Mouse (Mus musculus) MEL (cell line): Measurements from ENCODE around the gene Casc4. TPM values are rescaled to one million over a fixed set of nuclear protein-coding genes. Genes with fewer than 3 reads are reported as not detected.
A peak's percentile ranks its signal among the peaks of the same experiment; 100 is the strongest.

Experiments used
- DNase-seq: peaks from one replicate; pipeline ENCODE4 v3.0.0; 2011; ENCODE audit warnings: low read depth, low spot score
- H3K27ac ChIP-seq: 2 replicates; pipeline ENCODE4 v1.5.1; 2012; ENCODE audit warnings: low read depth, mild to moderate bottlenecking, control low read depth, low read length, moderate library complexity; ENCODE audit not compliant: control insufficient read depth
- H3K27me3 ChIP-seq, 2 experiments: fragments of 150-350 bp in 1 of 2; sonication (generic) in 1 of 2; 2 replicates each; pipeline ENCODE4 v1.6.1; 2012; ENCODE audit warnings: low read length in 2 of 2, mild to moderate bottlenecking in 2 of 2, improper control_type of control experiment in 1 of 2, moderate library complexity in 1 of 2; ENCODE audit not compliant: insufficient read depth in 2 of 2, control insufficient read depth in 1 of 2
- H3K36me3 ChIP-seq, 2 experiments: 2 replicates each; pipeline ENCODE4 v1.6.1; 2012 to 2014; ENCODE audit warnings: low read length in 2 of 2, improper control_type of control experiment in 1 of 2, inconsistent platforms in 1 of 2, mild to moderate bottlenecking in 1 of 2; ENCODE audit not compliant: insufficient read depth in 2 of 2, control insufficient read depth in 1 of 2
- H3K4me1 ChIP-seq, 2 experiments: fragments of 150-350 bp in 1 of 2; sonication (generic) in 1 of 2; 2 replicates each; pipeline ENCODE4 v1.6.1; 2012; ENCODE audit warnings: low read length in 2 of 2, improper control_type of control experiment in 1 of 2, mild to moderate bottlenecking in 1 of 2; ENCODE audit not compliant: insufficient read depth in 2 of 2, control insufficient read depth in 1 of 2
- H3K4me3 ChIP-seq, 2 experiments: fragments of 150-350 bp in 1 of 2; sonication (generic) in 1 of 2; 2 replicates each; pipeline ENCODE4 v1.5.1; 2012; ENCODE audit warnings: low read depth in 2 of 2, low read length in 2 of 2, mild to moderate bottlenecking in 2 of 2, moderate library complexity in 2 of 2, control low read depth in 1 of 2, improper control_type of control experiment in 1 of 2; ENCODE audit not compliant: control insufficient read depth in 1 of 2, insufficient read depth in 1 of 2
- H3K79me2 ChIP-seq: 2 replicates; pipeline ENCODE4 v1.6.1; 2012; ENCODE audit warnings: mild to moderate bottlenecking, low read length, moderate library complexity; ENCODE audit not compliant: control insufficient read depth, poor library complexity, insufficient read depth
- H3K9ac ChIP-seq: 2 replicates; pipeline ENCODE4 v1.6.1; 2012; ENCODE audit warnings: low read depth, mild to moderate bottlenecking, control low read depth, low read length, moderate library complexity; ENCODE audit not compliant: control insufficient read depth, poor library complexity, severe bottlenecking
- H3K9me3 ChIP-seq: fragments of 150-350 bp; sonication (generic); replicated peaks from 2 replicates; pipeline ENCODE4 v1.6.1; 2012; ENCODE audit warnings: mild to moderate bottlenecking, low read length, improper control_type of control experiment, moderate library complexity; ENCODE audit not compliant: insufficient read depth
- CHD1 ChIP-seq: IDR thresholded peaks from 2 replicates; pipeline ENCODE4 v1.6.1; 2012; ENCODE audit warnings: low read depth, mild to moderate bottlenecking, inconsistent platforms, low read length, improper control_type of control experiment
- E2F4 ChIP-seq: IDR thresholded peaks from 2 replicates; pipeline ENCODE4 v1.6.1; 2011; ENCODE audit warnings: low read depth, low read length, improper control_type of control experiment, borderline replicate concordance
- EP300 ChIP-seq, 2 experiments: IDR thresholded peaks; 2 replicates each; pipeline ENCODE4 v1.6.1; 2011; ENCODE audit warnings: improper control_type of control experiment in 2 of 2, low read length in 2 of 2, low read depth in 1 of 2, mild to moderate bottlenecking in 1 of 2
- ETS1 ChIP-seq: IDR thresholded peaks from 2 replicates; pipeline ENCODE4 v1.6.1; 2012; ENCODE audit warnings: low read depth, mild to moderate bottlenecking, inconsistent platforms, low read length, improper control_type of control experiment, moderate library complexity
- GATA1 ChIP-seq: IDR thresholded peaks from 2 replicates; pipeline ENCODE4 v1.6.1; 2011; ENCODE audit warnings: low read depth, low read length, improper control_type of control experiment
- MAFK ChIP-seq: IDR thresholded peaks from 2 replicates; pipeline ENCODE4 v1.6.1; 2011; ENCODE audit warnings: low read depth, mild to moderate bottlenecking, low read length, improper control_type of control experiment, borderline replicate concordance
- MAX ChIP-seq: IDR thresholded peaks from 2 replicates; pipeline ENCODE4 v1.6.1; 2011; ENCODE audit warnings: low read length, improper control_type of control experiment
- MEF2A ChIP-seq: IDR thresholded peaks from 2 replicates; pipeline ENCODE4 v1.6.1; 2014; ENCODE audit warnings: low read depth, mild to moderate bottlenecking, inconsistent platforms, low read length, improper control_type of control experiment; ENCODE audit not compliant: poor library complexity, insufficient replicate concordance, severe bottlenecking; ENCODE audit errors: extremely low read depth
- MXI1 ChIP-seq: IDR thresholded peaks from 2 replicates; pipeline ENCODE4 v1.6.1; 2011; ENCODE audit warnings: mild to moderate bottlenecking, low read depth, low read length, improper control_type of control experiment
- MYC ChIP-seq: IDR thresholded peaks from 2 replicates; pipeline ENCODE4 v1.6.1; 2011; ENCODE audit warnings: low read depth, mild to moderate bottlenecking, low read length, improper control_type of control experiment, moderate library complexity
- NELFE ChIP-seq: IDR thresholded peaks from 2 replicates; pipeline ENCODE4 v1.6.1; 2011; ENCODE audit warnings: low read depth, low read length, improper control_type of control experiment
- NRF1 ChIP-seq: IDR thresholded peaks from 2 replicates; pipeline ENCODE4 v1.6.1; 2014; ENCODE audit warnings: low read depth, mild to moderate bottlenecking, inconsistent platforms, low read length, improper control_type of control experiment, moderate library complexity; ENCODE audit not compliant: poor library complexity, insufficient read depth, severe bottlenecking
- POLR2A ChIP-seq, 2 experiments: IDR thresholded peaks; 2 replicates each; pipeline ENCODE4 v1.6.1; 2011 to 2012; ENCODE audit warnings: low read length in 2 of 2, mild to moderate bottlenecking in 2 of 2, control low read depth in 1 of 2, improper control_type of control experiment in 1 of 2, low read depth in 1 of 2, moderate library complexity in 1 of 2; ENCODE audit not compliant: control insufficient read depth in 1 of 2, insufficient read depth in 1 of 2, poor library complexity in 1 of 2
- RAD21 ChIP-seq: IDR thresholded peaks from 2 replicates; pipeline ENCODE4 v1.6.1; 2011; ENCODE audit warnings: mild to moderate bottlenecking, low read depth, low read length, improper control_type of control experiment
- RCOR1 ChIP-seq: IDR thresholded peaks from 2 replicates; pipeline ENCODE4 v1.6.1; 2012; ENCODE audit warnings: low read depth, mild to moderate bottlenecking, inconsistent platforms, low read length, improper control_type of control experiment
- SMC3 ChIP-seq: IDR thresholded peaks from 2 replicates; pipeline ENCODE4 v1.6.1; 2011; ENCODE audit warnings: low read depth, low read length, improper control_type of control experiment
- TBP ChIP-seq: IDR thresholded peaks from 2 replicates; pipeline ENCODE4 v1.8.0; 2011; ENCODE audit warnings: low read depth, low read length, improper control_type of control experiment
- USF2 ChIP-seq, 2 experiments: IDR thresholded peaks; 2 replicates each; pipeline ENCODE4 v1.6.1; 2011 to 2012; ENCODE audit warnings: improper control_type of control experiment in 2 of 2, low read length in 2 of 2, borderline replicate concordance in 1 of 2, inconsistent platforms in 1 of 2, low read depth in 1 of 2, mild to moderate bottlenecking in 1 of 2; ENCODE audit not compliant: insufficient read depth in 1 of 2
- ZC3H11A ChIP-seq: IDR thresholded peaks from 2 replicates; pipeline ENCODE4 v1.6.1; 2012; ENCODE audit warnings: low read depth, mild to moderate bottlenecking, inconsistent platforms, low read length, improper control_type of control experiment
- ZKSCAN1 ChIP-seq: IDR thresholded peaks from 2 replicates; pipeline ENCODE4 v1.6.1; 2012; ENCODE audit warnings: low read depth, mild to moderate bottlenecking, inconsistent platforms, low read length, improper control_type of control experiment, moderate library complexity
- ZMIZ1 ChIP-seq: IDR thresholded peaks from 2 replicates; pipeline ENCODE4 v1.6.1; 2012; ENCODE audit warnings: low read depth, mild to moderate bottlenecking, inconsistent platforms, low read length, improper control_type of control experiment, moderate library complexity
- polyA plus RNA-seq, 2 experiments: library from polyadenylated mRNA; stranded (reverse) in 1 of 2; unstranded in 1 of 2; fragments of >175 nt in 1 of 2; fragments of >200 nt in 1 of 2; gene quantifications; 2 replicates each; pipeline versions ENCODE4 v1.2.1 to v1.2.4; 2012; ENCODE audit warnings: low replicate concordance in 2 of 2, low read depth in 1 of 2; ENCODE audit not compliant: insufficient read length in 2 of 2, insufficient read depth in 1 of 2, missing spikeins in 1 of 2
- total RNA-seq: library from RNA; depleted of rRNA; stranded (reverse); fragments of 300-350 nt; gene quantifications from 2 replicates; pipeline ENCODE4 v1.2.3, GENCODE M21; 2012

Casc4 gene
- total and polyA plus RNA-seq, 3 experiments = 26.0 to 124 (median 30.1) TPM

DNA sequence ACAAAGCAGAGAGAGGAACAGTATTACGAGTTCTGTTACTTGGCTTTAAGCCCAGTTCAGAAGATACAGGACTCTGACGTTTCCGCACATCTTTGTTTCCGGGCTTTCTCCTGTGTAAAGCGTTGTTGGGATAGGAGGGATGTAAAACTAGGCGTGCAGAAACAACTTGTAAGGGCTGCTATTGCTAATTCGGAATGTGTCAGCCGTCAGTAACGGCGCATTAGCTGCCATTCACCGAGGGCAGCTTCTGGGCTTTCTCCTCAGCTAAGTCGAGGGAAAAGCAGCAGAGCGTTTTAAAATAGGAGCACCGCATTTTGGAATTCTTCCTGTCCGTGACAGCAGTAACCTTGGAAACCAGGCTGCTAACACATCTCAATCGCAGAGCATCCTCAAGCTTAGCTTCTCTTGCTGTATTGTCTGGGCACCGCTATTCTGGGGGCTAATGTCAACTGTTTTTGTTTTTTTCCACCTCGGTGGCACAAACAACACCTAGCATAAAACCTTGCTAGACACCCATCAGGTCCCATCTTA lies 634 bp upstream of the Casc4 start:
- H3K9ac ChIP-seq = peak overlapping the region; percentile 70
- no peaks in the 10 kb centered on the region for H3K9me3 ChIP-seq
- 0 out of 4 replicates have a peak, but pooled peaks of 1 of the 2 experiments have one; percentile 12 for TF ChIP-seq EP300 (IDR thresholded peaks at IDR 0.05; ENCODE audit: low read depth in 1 of 2, low read length in 2 of 2)
- peak; percentile 30; the same call in 1 of the 2 replicates for TF ChIP-seq ETS1
- TF ChIP-seq USF2 (IDR thresholded peaks at IDR 0.05; ENCODE audit: borderline replicate concordance in 1 of 2, insufficient read depth in 1 of 2, low read depth in 1 of 2, low read length in 2 of 2) = no peak
- 0 out of 4 replicates have a peak, but pooled peaks of 1 of the 2 experiments have one; percentile 7 for TF ChIP-seq POLR2A (IDR thresholded peaks at IDR 0.05; ENCODE audit: control insufficient read depth in 1 of 2, insufficient read depth in 1 of 2, low read depth in 1 of 2, low read length in 2 of 2, poor library complexity in 1 of 2)
- peak; percentile 74; the same call in 1 of the 2 replicates for TF ChIP-seq MXI1
- TF ChIP-seq MYC = 0 out of 2 replicates have a peak, but pooled peaks have one; percentile 27
- TF ChIP-seq ZMIZ1 = no peak
- TF ChIP-seq RCOR1 = 0 out of 2 replicates have a peak, but pooled peaks have one; percentile 51
- H3K36me3 ChIP-seq = peaks cover 0 to 12% of the 10 kb centered on the region in 2 experiments; a peak in 3 of 4 replicates
- H3K4me1 ChIP-seq = peaks cover 0 to 3% of the 10 kb centered on the region in 2 experiments; a peak in 2 of 4 replicates
- peak; percentile 83 for DNase-seq
- no peaks in the 10 kb centered on the region; a peak in 1 of 4 replicates for H3K27me3 ChIP-seq
- H3K4me3 ChIP-seq = peak overlapping the region; percentile 67 to 72
- H3K27ac ChIP-seq = peak overlapping the region; percentile 25; the same call in 1 of the 2 replicates
- peaks cover 12% of the 10 kb centered on the region for H3K79me2 ChIP-seq

- H3K36me3 ChIP-seq = peaks cover 0 to 12% of the 10 kb centered on the region in 2 experiments; a peak in 3 of 4 replicates
- no peaks in the 10 kb centered on the region; a peak in 1 of 4 replicates for H3K27me3 ChIP-seq
- TF ChIP-seq E2F4 (no peak), MAX (peak; percentile 66; the same call in 1 of the 2 replicates), NELFE (peak; percentile 16; the same call in 1 of the 2 replicates), CHD1 (no peak), MEF2A (no peak), RAD21 (no peak), TBP (no peak), ETS1 (no peak), ZKSCAN1 (no peak), SMC3 (no peak), POLR2A (IDR thresholded peaks at IDR 0.05; ENCODE audit: control insufficient read depth in 1 of 2, insufficient read depth in 1 of 2, low read depth in 1 of 2, low read length in 2 of 2, poor library complexity in 1 of 2) (peak; percentile 40 to 51; a peak in 3 of 4 replicates), ZMIZ1 (no peak), NRF1 (no peak), MYC (0 out of 2 replicates have a peak, but pooled peaks have one; percentile 6), ZC3H11A (no peak), MAFK (no peak), GATA1 (no peak)
- no peaks in the 10 kb centered on the region for H3K9me3 ChIP-seq
- DNase-seq = peak; percentile 73
- H3K4me1 ChIP-seq = peaks cover 0 to 3% of the 10 kb centered on the region in 2 experiments; a peak in 2 of 4 replicates
- peak overlapping the region; percentile 91 for H3K9ac ChIP-seq
- H3K79me2 ChIP-seq = peaks cover 12% of the 10 kb centered on the region
- H3K4me3 ChIP-seq = peak overlapping the region; percentile 89 to 99
- peak overlapping the region; percentile 31; the same call in 1 of the 2 replicates for H3K27ac ChIP-seq
These were observed 520 bp downstream of the Casc4 start for GRCm38 (mm10) chr2:121867051-121867928.
